Mouse (Mus musculus): ENCODE data around the gene Catsperg1. TPM values are rescaled to one million over a fixed set of nuclear protein-coding genes. Genes with fewer than 3 reads are reported as not detected.

The Catsperg1 gene
- polyA plus RNA-seq (2011; ENCODE audit: insufficient read depth, insufficient read length, low read depth, missing spikeins), result 27.3 and 31.3 TPM in 2 replicates

DNA sequence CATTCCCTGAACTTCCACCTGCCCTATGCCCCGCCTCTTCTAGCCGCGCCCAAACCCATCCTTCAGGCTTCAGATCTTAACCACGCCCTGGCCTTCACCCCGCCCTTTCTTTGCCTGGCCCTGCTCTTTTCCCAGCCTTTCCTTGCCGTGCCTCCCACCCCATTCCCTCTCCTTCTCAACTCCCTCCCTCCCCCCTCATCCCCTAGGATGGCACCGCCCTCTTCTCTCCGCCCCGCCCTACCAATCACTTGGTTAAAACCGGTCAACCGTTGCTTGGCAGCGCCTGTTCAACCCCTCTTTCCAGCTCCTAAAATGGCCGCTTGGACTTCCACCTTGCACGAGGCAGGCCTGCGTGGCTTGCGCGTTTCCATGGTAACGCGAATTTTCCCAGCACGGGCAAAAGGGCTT is at the start of gene Catsperg1:
Gene Catsperg1 (minus strand): TSS at position 361 of the 408 bp plus-strand sequence.
- TF ChIP-seq EP300 (IDR thresholded peaks at IDR 0.05; ENCODE audit: insufficient read depth, low read depth, low read length), result no peak
- no peak for TF ChIP-seq CTCF (IDR thresholded peaks at IDR 0.05; ENCODE audit: low read depth, low read length)
- TF ChIP-seq POLR2A (IDR thresholded peaks at IDR 0.05; ENCODE audit: insufficient read depth, low read length), result no peak
- H3K27ac ChIP-seq (ENCODE audit: insufficient read depth, low read length), result peak within 1 kb of the TSS; percentile 66
- H3K4me3 ChIP-seq (ENCODE audit: low read depth, low read length), result peak within 1 kb of the TSS; percentile 67

GRCm38 (mm10) chr7:29262151-29262550 is 48.3 kb upstream of the Catsperg1 start:
- TF ChIP-seq EP300 (IDR thresholded peaks at IDR 0.05; ENCODE audit: insufficient read depth, low read depth, low read length), result no peak
- no peak for TF ChIP-seq POLR2A (IDR thresholded peaks at IDR 0.05; ENCODE audit: insufficient read depth, low read length)
- no peak for TF ChIP-seq CTCF (IDR thresholded peaks at IDR 0.05; ENCODE audit: low read depth, low read length)
- H3K4me3 ChIP-seq (ENCODE audit: low read depth, low read length), result no peak overlapping the region
- no peaks in the 10 kb centered on the region for H3K4me1 ChIP-seq (ENCODE audit: control insufficient read depth, insufficient read depth, low read length)
- H3K27ac ChIP-seq (ENCODE audit: insufficient read depth, low read length), result no peak overlapping the region
- H3K9ac ChIP-seq (ENCODE audit: low read depth, poor library complexity, severe bottlenecking), result no peak overlapping the region
- no peaks in the 10 kb centered on the region for H3K27me3 ChIP-seq (ENCODE audit: control insufficient read depth, insufficient read depth, low read length, poor library complexity, severe bottlenecking)
- H3K9me3 ChIP-seq (replicated peaks; ENCODE audit: control insufficient read depth, insufficient read depth, low read length, poor library complexity, severe bottlenecking), result no peaks in the 10 kb centered on the region
- peaks cover 22% of the 10 kb centered on the region for H3K36me3 ChIP-seq (ENCODE audit: control insufficient read depth, insufficient read depth, low read length, poor library complexity, severe bottlenecking)

More for the DNA sequence above, at the start of gene Catsperg1:
- H3K9ac ChIP-seq (ENCODE audit: low read depth, poor library complexity, severe bottlenecking), result peak within 1 kb of the TSS; percentile 13
- H3K9me3 ChIP-seq (replicated peaks; ENCODE audit: control insufficient read depth, insufficient read depth, low read length, poor library complexity, severe bottlenecking), result no peaks in the 10 kb centered on the region; the same call in 1 of the 2 replicates
- H3K4me1 ChIP-seq (ENCODE audit: control insufficient read depth, insufficient read depth, low read length), result no peaks in the 10 kb centered on the region
- no peaks in the 10 kb centered on the region for H3K36me3 ChIP-seq (ENCODE audit: control insufficient read depth, insufficient read depth, low read length, poor library complexity, severe bottlenecking)
- H3K27me3 ChIP-seq (ENCODE audit: control insufficient read depth, insufficient read depth, low read length, poor library complexity, severe bottlenecking), result no peaks in the 10 kb centered on the region

GRCm38 (mm10) chr7:29259781-29260730 is 46.2 kb upstream of the Catsperg1 start:
- Histone ChIP-seq H3K4me3 (ENCODE audit: low read depth, low read length) (no peak overlapping the region), H3K36me3 (ENCODE audit: control insufficient read depth, insufficient read depth, low read length, poor library complexity, severe bottlenecking) (peaks cover 35% of the 10 kb centered on the region), H3K9ac (ENCODE audit: low read depth, poor library complexity, severe bottlenecking) (no peak overlapping the region), H3K4me1 (ENCODE audit: control insufficient read depth, insufficient read depth, low read length) (no peaks in the 10 kb centered on the region), H3K9me3 (replicated peaks; ENCODE audit: control insufficient read depth, insufficient read depth, low read length, poor library complexity, severe bottlenecking) (no peaks in the 10 kb centered on the region), H3K27ac (ENCODE audit: insufficient read depth, low read length) (no peak overlapping the region), H3K27me3 (ENCODE audit: control insufficient read depth, insufficient read depth, low read length, poor library complexity, severe bottlenecking) (no peaks in the 10 kb centered on the region)
- TF ChIP-seq POLR2A (IDR thresholded peaks at IDR 0.05; ENCODE audit: insufficient read depth, low read length) (no peak), EP300 (IDR thresholded peaks at IDR 0.05; ENCODE audit: insufficient read depth, low read depth, low read length) (no peak), CTCF (IDR thresholded peaks at IDR 0.05; ENCODE audit: low read depth, low read length) (no peak)

DNA sequence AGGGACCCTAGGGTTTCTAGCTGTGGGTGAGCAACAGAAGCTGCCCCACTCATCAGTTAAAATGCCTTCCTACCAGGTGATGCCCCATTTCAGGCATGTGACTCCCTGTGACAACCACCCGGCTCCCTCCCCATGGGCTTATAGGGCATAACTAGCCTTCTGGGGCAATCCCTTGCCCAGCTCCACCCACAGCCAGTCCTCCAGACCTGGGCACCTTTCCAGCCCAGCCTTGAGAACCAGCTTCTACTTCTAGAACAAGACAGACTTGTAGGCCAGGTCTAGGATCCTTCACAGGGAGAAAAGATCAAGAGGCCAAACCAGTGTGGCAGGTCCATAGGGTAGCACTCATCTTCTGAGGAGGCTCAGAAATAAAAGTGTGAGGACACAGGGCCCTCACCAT is 43.5 kb upstream of the Catsperg1 start:
- H3K9ac ChIP-seq (ENCODE audit: low read depth, poor library complexity, severe bottlenecking), result no peak overlapping the region
- H3K4me1 ChIP-seq (ENCODE audit: control insufficient read depth, insufficient read depth, low read length), result no peaks in the 10 kb centered on the region
- H3K27ac ChIP-seq (ENCODE audit: insufficient read depth, low read length), result no peak overlapping the region
- TF ChIP-seq EP300 (IDR thresholded peaks at IDR 0.05; ENCODE audit: insufficient read depth, low read depth, low read length) (no peak), POLR2A (IDR thresholded peaks at IDR 0.05; ENCODE audit: insufficient read depth, low read length) (no peak), CTCF (IDR thresholded peaks at IDR 0.05; ENCODE audit: low read depth, low read length) (no peak)
- H3K9me3 ChIP-seq (replicated peaks; ENCODE audit: control insufficient read depth, insufficient read depth, low read length, poor library complexity, severe bottlenecking), result no peaks in the 10 kb centered on the region
- no peaks in the 10 kb centered on the region for H3K27me3 ChIP-seq (ENCODE audit: control insufficient read depth, insufficient read depth, low read length, poor library complexity, severe bottlenecking)
- H3K36me3 ChIP-seq (ENCODE audit: control insufficient read depth, insufficient read depth, low read length, poor library complexity, severe bottlenecking), result peaks cover 29% of the 10 kb centered on the region
- H3K4me3 ChIP-seq (ENCODE audit: low read depth, low read length), result no peak overlapping the region

DNA sequence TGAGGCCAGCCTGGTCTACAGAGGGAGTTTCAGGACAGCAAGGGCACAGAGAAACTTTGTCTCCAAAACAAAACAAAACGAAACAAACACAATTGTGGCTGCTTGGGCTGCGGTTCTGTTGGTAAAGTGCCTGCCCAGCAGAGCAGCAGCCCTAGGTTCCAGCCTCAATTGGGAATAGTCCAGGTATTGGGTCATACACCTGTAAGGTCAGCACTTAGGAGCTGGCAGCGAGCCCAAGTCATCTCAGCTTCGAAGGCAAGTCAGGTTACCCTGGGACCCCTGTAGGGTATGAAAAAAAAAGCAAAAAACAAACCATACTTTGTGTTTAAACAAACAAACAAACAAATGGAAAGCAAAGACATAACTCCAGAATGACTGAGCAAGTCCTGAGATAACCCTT is 42.0 kb upstream of the Catsperg1 start:
- H3K27me3 ChIP-seq (ENCODE audit: control insufficient read depth, insufficient read depth, low read length, poor library complexity, severe bottlenecking), result no peaks in the 10 kb centered on the region
- H3K27ac ChIP-seq (ENCODE audit: insufficient read depth, low read length), result no peak overlapping the region
- H3K9me3 ChIP-seq (replicated peaks; ENCODE audit: control insufficient read depth, insufficient read depth, low read length, poor library complexity, severe bottlenecking), result no peaks in the 10 kb centered on the region
- peaks cover 29% of the 10 kb centered on the region for H3K36me3 ChIP-seq (ENCODE audit: control insufficient read depth, insufficient read depth, low read length, poor library complexity, severe bottlenecking)
- no peak overlapping the region for H3K4me3 ChIP-seq (ENCODE audit: low read depth, low read length)
- H3K4me1 ChIP-seq (ENCODE audit: control insufficient read depth, insufficient read depth, low read length), result no peaks in the 10 kb centered on the region
- no peak for TF ChIP-seq POLR2A (IDR thresholded peaks at IDR 0.05; ENCODE audit: insufficient read depth, low read length)
- no peak for TF ChIP-seq CTCF (IDR thresholded peaks at IDR 0.05; ENCODE audit: low read depth, low read length)
- no peak for TF ChIP-seq EP300 (IDR thresholded peaks at IDR 0.05; ENCODE audit: insufficient read depth, low read depth, low read length)
- no peak overlapping the region for H3K9ac ChIP-seq (ENCODE audit: low read depth, poor library complexity, severe bottlenecking)

GRCm38 (mm10) chr7:29253842-29254241 is 40.0 kb upstream of the Catsperg1 start:
- Histone ChIP-seq H3K4me3 (ENCODE audit: low read depth, low read length) (no peak overlapping the region), H3K4me1 (ENCODE audit: control insufficient read depth, insufficient read depth, low read length) (no peaks in the 10 kb centered on the region), H3K36me3 (ENCODE audit: control insufficient read depth, insufficient read depth, low read length, poor library complexity, severe bottlenecking) (peaks cover 29% of the 10 kb centered on the region), H3K27me3 (ENCODE audit: control insufficient read depth, insufficient read depth, low read length, poor library complexity, severe bottlenecking) (no peaks in the 10 kb centered on the region), H3K9ac (ENCODE audit: low read depth, poor library complexity, severe bottlenecking) (no peak overlapping the region), H3K9me3 (replicated peaks; ENCODE audit: control insufficient read depth, insufficient read depth, low read length, poor library complexity, severe bottlenecking) (no peaks in the 10 kb centered on the region), H3K27ac (ENCODE audit: insufficient read depth, low read length) (no peak overlapping the region)
- no peak for TF ChIP-seq POLR2A (IDR thresholded peaks at IDR 0.05; ENCODE audit: insufficient read depth, low read length)
- no peak for TF ChIP-seq EP300 (IDR thresholded peaks at IDR 0.05; ENCODE audit: insufficient read depth, low read depth, low read length)
- TF ChIP-seq CTCF (IDR thresholded peaks at IDR 0.05; ENCODE audit: low read depth, low read length), result no peak
